Mouse (Mus musculus): ENCODE measurements around the gene Inhbc.

Gene Inhbc

GRCm38 (mm10) chr10:127351285-127351595, 19.0 kb downstream of the Inhbc start:
- DNase-seq, result no peak

GRCm38 (mm10) chr10:127350594-127351284, 19.5 kb downstream of the Inhbc start:
- DNase-seq, result peak; percentile 74

DNA sequence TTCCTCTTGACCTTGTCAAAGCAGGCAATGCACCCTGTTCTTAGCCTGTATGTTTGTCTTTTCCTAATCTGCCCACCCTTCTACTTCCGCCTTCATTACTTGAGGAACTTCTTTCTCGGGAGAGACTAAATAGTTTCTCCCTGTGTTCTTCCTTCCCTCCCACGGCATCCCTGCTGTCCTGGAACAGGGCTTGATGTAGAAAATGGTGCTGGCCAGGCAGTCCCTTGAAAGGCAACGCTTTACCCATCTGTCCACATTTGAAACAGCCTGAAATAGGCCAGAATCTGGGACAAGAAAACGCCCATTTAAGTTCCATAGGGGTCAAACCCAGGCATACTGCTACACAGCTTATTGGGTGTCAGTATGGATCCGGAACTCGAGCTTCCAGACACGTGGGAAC, 20.4 kb downstream of the Inhbc start:
- DNase-seq, result no peak

- DNase-seq, result no peak
Observed at GRCm38 (mm10) chr10:127348957-127349356, 21.3 kb downstream of the Inhbc start.

GRCm38 (mm10) chr10:127346173-127346572, 24.1 kb downstream of the Inhbc start:
- DNase-seq, result no peak

DNA sequence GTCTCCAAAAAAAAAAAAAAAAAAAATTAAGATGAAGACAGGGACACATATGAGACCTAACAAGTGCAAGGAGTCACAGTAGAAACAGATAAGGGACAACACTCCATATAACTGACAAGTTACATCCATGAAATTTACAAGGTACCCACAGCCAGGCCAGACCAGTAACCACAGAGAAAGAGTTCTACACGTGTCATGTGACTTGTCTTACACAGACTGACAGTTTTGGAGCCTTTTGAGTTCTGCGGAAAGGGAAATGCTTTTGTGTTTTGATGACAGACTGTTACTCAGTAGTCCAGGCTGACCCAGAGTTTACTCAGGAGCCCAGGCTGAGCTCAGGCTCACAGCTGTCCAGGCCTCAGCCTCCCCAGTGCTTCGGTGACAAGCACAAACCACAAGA, 27.2 kb downstream of the Inhbc start:
- DNase-seq, result no peak

- DNase-seq, result peak; percentile 83
Observed at GRCm38 (mm10) chr10:127341891-127342639, 28.2 kb downstream of the Inhbc start, which contains the start of gene Gli1. Gli1 (minus strand) TSS chr10:127341974.

DNA sequence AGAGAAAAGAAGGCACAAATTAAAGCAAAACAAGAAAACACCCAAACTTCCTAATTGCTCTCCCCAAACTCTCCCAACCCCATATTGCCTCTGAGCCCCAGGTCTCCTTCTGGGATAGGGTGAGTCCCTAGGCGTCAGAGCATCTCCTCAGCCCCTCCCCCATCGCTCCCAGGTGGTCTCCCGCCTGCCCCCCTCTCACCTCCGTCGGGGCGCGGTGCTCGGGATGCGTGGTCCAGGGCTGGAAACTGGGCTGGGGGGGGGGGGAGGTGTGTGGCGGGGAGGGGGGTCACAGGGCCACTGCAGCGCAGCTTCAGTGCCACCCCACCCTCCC, 28.9 kb downstream of the Inhbc start:
- no peak for DNase-seq

- no peak for DNase-seq
Observed at GRCm38 (mm10) chr10:127340577-127341359, 29.5 kb downstream of the Inhbc start.

DNA sequence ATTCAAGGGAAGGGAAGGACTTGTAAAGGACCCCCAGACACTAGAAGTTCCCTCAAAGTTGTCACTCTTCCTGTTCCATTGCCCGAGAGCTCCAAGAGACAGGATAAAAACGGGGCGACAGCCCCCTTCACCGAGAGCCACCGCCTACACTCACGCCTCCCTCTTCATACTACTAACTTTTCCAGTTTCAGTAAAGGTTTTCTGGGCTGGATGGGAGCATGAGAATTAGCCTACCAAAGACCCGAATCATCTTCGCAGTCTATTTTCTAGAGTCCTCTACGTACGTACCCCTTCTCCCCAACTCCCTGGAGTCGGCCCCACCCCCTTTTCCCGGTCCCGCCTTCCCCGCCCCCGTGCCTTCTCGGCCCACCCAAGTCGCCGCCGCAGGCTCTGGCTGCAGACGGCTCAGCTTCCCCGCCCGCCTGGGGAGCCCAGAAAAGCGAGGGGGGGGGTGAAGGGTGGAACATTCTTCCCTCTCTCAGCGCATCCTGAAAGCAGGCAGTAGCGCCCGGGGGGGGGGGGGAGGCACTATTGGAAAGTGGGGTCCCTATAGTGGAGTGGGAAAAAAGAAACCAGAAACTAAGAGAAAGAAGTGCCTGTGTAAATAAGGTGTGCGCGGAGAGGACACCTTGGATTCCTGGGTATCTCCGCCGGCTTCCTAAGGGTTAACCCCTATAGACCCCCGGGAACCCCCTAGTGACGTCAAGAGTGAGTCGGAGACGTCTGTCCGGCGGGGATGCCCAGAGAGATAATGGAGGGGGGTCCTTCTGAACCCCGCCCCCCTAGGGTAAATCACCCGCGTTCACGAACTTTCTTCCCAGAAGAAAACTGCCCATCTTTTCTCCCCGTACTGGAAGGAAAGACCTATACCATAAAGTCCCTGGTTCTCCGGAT, 30.3 kb downstream of the Inhbc start:
- peak; percentile 69 for DNase-seq

GRCm38 (mm10) chr10:127338930-127339682, 31.1 kb downstream of the Inhbc start:
- DNase-seq, result peak; percentile 84

DNA sequence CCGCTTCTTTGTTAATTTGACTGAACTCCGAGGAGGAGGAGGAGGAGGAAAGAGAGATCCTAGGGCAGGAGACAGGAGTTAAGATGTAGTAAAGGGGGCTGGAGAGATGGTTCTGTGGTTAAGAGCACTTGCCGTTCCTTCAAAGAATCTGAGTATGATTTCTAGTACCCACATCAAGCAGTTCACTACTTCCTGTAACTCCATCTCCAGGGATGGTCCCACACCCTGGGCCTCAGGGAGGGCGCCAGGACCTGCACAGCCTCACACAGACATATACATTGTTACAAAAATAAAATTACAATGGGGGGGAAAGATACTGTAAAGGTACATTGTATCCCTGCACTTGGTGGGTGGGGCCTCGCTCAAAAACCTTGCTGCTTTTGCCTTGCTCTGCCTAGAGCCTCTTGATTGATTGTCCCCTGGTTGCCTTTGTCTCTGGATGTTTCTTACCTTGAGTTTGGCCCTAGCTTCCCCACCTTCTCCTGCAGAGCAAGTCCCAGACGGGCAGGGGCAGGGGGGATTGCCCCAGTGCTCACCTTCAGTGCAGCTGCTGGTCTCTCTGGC, 32.6 kb downstream of the Inhbc start:
- DNase-seq, result no peak

- no peak for DNase-seq
Observed at GRCm38 (mm10) chr10:127336952-127337351, 33.3 kb downstream of the Inhbc start.

GRCm38 (mm10) chr10:127335271-127335670, 35.0 kb downstream of the Inhbc start:
- no peak for DNase-seq

DNA sequence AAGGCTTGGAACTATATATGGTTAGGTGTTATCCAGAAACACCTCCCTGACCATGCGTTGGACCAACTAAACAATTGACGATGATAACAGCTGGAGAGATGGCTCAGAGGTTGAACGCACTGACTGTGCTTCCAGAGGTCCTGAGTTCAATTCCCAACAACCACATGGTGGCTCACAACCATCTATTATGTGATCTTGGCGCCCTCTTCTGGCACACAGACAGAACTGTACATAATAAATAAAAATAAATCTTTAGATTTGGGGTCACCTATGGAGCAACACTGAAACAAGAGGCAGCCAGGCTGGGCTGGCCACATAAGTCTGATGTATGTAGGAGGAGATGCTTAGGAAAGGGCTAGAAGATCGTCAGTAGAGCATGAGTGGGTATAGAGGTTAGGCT, 37.1 kb downstream of the Inhbc start:
- no peak for DNase-seq

DNA sequence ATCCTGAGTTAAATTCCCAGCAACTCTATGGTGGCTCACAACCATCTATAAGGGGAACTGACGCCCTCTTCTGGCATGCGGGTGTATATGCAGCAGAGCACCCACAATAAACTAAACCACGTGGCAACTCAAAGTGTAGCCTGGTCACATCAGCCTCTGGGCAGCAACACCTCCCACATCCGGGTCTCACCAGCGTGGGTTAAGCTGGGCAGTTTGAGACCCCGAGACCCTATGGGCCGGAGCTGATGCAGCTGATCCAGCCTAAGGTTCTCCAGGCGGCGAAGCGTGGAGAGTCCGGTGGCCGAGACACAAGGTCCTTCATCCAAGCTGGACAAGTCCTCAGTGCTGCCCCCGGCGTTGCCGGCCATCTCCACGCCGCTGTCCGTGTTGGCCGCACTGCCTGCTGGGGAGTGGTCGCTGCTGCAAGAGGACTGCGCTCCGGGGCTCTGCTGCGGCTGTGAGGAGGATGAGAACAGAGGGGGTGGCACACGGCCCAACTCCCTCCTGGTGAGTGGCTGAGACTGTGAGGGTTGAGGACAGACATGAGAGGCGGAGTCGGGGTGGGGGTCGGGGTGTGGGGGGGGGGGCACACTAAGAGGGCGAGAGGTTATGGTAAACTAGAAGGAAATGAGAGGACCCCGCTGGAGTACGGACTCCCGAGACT, 37.9 kb downstream of the Inhbc start:
- DNase-seq, result no peak

DNA sequence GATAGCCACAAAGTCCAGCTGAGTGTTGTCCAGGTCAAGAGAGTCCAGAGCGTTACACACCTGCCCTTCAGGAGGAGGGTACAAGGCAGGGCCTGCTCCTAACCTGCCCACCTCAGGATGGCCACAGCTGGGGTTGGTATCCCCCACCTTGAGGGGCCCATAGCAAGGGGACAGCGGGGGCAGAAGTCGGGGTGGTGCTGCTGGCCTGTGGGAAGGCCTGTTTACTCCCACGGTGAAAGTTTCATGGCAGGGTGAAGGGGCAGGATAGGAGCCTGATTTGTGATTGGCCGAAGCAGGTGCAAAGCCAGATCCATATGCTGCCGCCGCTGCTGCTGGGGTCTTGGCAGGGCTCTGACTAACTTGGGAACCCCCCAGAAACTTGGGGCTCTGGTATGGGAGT, 40.0 kb downstream of the Inhbc start:
- no peak for DNase-seq

- no peak for DNase-seq
Observed at GRCm38 (mm10) chr10:127327461-127328145, 42.6 kb downstream of the Inhbc start.

DNA sequence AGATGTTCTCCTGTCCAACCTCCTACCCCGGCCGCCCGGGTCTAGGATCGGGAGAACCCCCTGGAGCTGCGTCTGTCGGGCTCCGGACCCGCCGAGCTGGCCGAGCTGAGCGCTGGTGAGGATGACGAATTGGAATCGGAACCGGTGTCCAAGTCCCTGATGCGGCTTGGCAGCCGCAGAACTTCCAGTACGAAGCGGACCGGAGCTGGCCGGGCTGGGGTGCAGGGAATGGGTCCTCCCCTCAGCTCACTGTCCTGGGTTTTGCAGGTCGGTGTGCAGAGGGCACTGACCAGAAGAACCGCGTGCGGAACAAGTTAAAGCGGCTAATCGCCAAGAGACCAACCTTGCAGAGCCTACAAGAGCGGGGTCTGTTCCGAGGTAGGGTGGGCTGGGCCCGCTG, 43.4 kb downstream of the Inhbc start:
- DNase-seq, result no peak

GRCm38 (mm10) chr10:127326017-127326801, 44.0 kb downstream of the Inhbc start:
- DNase-seq, result peak; percentile 63
